Mouse (Mus musculus) right cerebral cortex, postnatal 25 days (tissue): ENCODE measurements at regions not wholly inside any gene's neighbourhood (a gene's known extent, or its start where the extent isn't known, plus 50 kb on each side); places are given as distances from the start of the nearest gene placed in this dataset.
A peak's percentile ranks its signal among the peaks of the same experiment; 100 is the strongest.
"Not testable (repeated sequence)": the region's sequence is repeated elsewhere in the genome, so short reads cannot be mapped to it uniquely, and the experiment has no call there.

ENCODE experiments used
- DNase-seq: peaks from one replicate; pipeline ENCODE4 v3.0.0; 2022

- DNase-seq, result not testable (repeated sequence)
Observed at GRCm38 (mm10) chr13:50906431-50906830, 194.2 kb upstream of the Spin1 start.

GRCm38 (mm10) chr13:50906910-50907309, 193.8 kb upstream of the Spin1 start:
- no peak for DNase-seq

GRCm38 (mm10) chr13:50912776-50913175, 187.9 kb upstream of the Spin1 start:
- not testable (repeated sequence) for DNase-seq

GRCm38 (mm10) chr13:50934017-50934416, 166.7 kb upstream of the Spin1 start:
- DNase-seq, result not testable (repeated sequence)

GRCm38 (mm10) chr13:50942561-50942960, 158.1 kb upstream of the Spin1 start:
- no peak for DNase-seq

- peak; percentile 71 for DNase-seq
Observed at GRCm38 (mm10) chr13:50949545-50950226, 151.0 kb upstream of the Spin1 start.

- DNase-seq, result no peak
Observed at GRCm38 (mm10) chr13:50954671-50955070, 146.0 kb upstream of the Spin1 start.

GRCm38 (mm10) chr13:50958051-50958883, 142.4 kb upstream of the Spin1 start:
- no peak for DNase-seq

GRCm38 (mm10) chr13:50960909-50961308, 139.8 kb upstream of the Spin1 start:
- no peak for DNase-seq

- DNase-seq, result no peak
Observed at GRCm38 (mm10) chr13:50964070-50964469, 136.6 kb upstream of the Spin1 start.

- DNase-seq, result not testable (repeated sequence)
Observed at GRCm38 (mm10) chr13:50965041-50965440, 135.6 kb upstream of the Spin1 start.

- no peak for DNase-seq
Observed at GRCm38 (mm10) chr13:50965678-50966077, 135.0 kb upstream of the Spin1 start.

- DNase-seq, result no peak
Observed at GRCm38 (mm10) chr13:50966826-50967225, 133.9 kb upstream of the Spin1 start.

GRCm38 (mm10) chr13:50973379-50973778, 127.3 kb upstream of the Spin1 start:
- no peak for DNase-seq

- DNase-seq, result no peak
Observed at GRCm38 (mm10) chr13:50975306-50975920, 125.3 kb upstream of the Spin1 start.

GRCm38 (mm10) chr13:50982005-50982404, 118.7 kb upstream of the Spin1 start:
- DNase-seq, result no peak

GRCm38 (mm10) chr13:50982990-50983389, 117.7 kb upstream of the Spin1 start:
- no peak for DNase-seq

- no peak for DNase-seq
Observed at GRCm38 (mm10) chr13:50991726-50992432, 108.8 kb upstream of the Spin1 start.

GRCm38 (mm10) chr13:50999738-51000137, 100.9 kb upstream of the Spin1 start:
- no peak for DNase-seq

- DNase-seq, result no peak
Observed at GRCm38 (mm10) chr13:51004827-51005226, 95.9 kb upstream of the Spin1 start.

GRCm38 (mm10) chr13:51010736-51011135, 89.9 kb upstream of the Spin1 start:
- DNase-seq, result no peak

GRCm38 (mm10) chr13:51016209-51016608, 84.5 kb upstream of the Spin1 start:
- no peak for DNase-seq
